Mouse (Mus musculus): Measurements from ENCODE around the gene Ice1. TPM values are rescaled to one million over a fixed set of nuclear protein-coding genes. Genes with fewer than 3 reads are reported as not detected.

Ice1 gene
- polyA plus RNA-seq, 1 experiment from 2014 or later, result 25.2 TPM

DNA sequence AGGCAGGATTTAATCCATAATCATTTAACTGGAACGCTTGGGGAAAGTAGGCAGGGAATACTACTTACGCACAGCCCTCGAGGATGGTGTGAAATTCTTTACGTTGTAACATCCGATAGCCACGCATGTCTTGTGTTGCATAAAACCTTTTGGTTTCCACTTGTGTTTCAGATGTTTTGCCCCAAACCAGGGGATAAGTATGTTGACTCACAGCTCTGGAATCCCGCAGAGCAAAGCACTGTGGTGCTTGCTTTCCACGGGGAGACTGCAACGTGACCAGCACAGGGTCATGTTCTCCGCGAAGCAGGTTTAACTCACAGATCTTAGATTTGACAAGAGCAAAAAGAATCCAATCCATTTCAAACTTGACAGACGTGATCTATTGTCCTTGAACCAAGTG is 18.1 kb upstream of the Ice1 start:
- Histone ChIP-seq H3K4me3 (no peak overlapping the region), H3K4me1 (peaks cover 8% of the 10 kb centered on the region), H3K36me3 (replicated peaks) (no peaks in the 10 kb centered on the region), H3K27ac (replicated peaks) (no peak overlapping the region), H3K27me3 (replicated peaks; ENCODE audit: low read depth, poor library complexity, severe bottlenecking) (no peaks in the 10 kb centered on the region), H3K9me3 (no peaks in the 10 kb centered on the region)
- 86% methylated on average over 12 of the region's 12 CpGs for WGBS
- no peak for DNase-seq (ENCODE audit: low spot score)

- H3K27ac ChIP-seq (replicated peaks), result peak overlapping the region; percentile 51; the same call in 1 of the 2 replicates
- WGBS, result 64% methylated on average over 5 of the region's 5 CpGs
- H3K36me3 ChIP-seq (replicated peaks), result no peaks in the 10 kb centered on the region
- peak; percentile 24 for DNase-seq (ENCODE audit: low spot score)
- H3K4me3 ChIP-seq, result no peak overlapping the region
- H3K27me3 ChIP-seq (replicated peaks; ENCODE audit: low read depth, poor library complexity, severe bottlenecking), result no peaks in the 10 kb centered on the region
- H3K4me1 ChIP-seq, result peaks cover 15% of the 10 kb centered on the region
- H3K9me3 ChIP-seq, result no peaks in the 10 kb centered on the region
Measured at GRCm38 (mm10) chr13:70654091-70654770, 16.8 kb upstream of the Ice1 start.

DNA sequence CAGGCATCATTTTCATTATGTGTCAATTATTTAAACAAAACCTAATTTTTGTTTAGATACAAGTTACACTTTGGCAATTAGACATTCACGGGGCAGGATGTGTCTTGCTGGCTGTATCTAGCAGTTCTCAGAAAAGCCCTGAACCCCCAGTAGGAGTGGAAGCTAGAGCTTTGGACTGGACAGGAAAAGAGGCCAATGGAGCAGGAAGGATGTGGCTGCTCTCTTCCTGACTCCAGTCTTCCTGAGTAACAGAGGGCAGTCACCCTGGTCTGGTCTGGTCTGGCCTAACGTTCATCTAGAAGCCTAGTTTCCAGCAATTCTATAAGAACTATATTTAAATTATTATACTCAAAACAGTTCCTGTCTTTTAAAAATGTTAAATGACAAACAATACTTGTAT is 16.0 kb upstream of the Ice1 start:
- DNase-seq (ENCODE audit: low spot score), result no peak
- no peaks in the 10 kb centered on the region for H3K36me3 ChIP-seq (replicated peaks)
- 77% methylated on average over 2 of the region's 2 CpGs for WGBS
- no peaks in the 10 kb centered on the region for H3K27me3 ChIP-seq (replicated peaks; ENCODE audit: low read depth, poor library complexity, severe bottlenecking)
- H3K4me1 ChIP-seq, result peaks cover 15% of the 10 kb centered on the region
- H3K4me3 ChIP-seq, result no peak overlapping the region
- no peaks in the 10 kb centered on the region for H3K9me3 ChIP-seq
- H3K27ac ChIP-seq (replicated peaks), result no peak overlapping the region

DNA sequence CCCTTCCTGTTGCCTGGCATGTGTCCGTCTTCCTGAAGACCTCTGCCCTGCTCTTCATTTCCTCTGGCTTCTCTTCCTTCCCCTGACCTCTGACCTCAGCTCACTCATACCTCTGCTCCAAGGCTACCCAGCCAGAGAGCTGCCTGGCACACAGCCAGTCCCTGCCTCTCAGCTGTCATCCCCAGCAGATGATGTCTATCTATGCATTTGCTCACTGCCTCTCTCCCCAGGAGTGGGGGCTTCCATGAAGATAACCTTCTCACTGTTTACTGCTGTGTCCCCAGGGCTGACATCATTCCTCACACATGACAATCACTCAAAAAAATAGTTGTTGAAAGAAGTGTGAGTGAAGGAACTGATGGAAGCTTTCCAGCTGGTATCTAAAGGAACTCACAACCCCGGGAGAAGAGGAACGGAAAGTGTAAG is 12.6 kb upstream of the Ice1 start:
- H3K27ac ChIP-seq (replicated peaks), result no peak overlapping the region
- H3K36me3 ChIP-seq (replicated peaks), result no peaks in the 10 kb centered on the region
- WGBS, result 55% methylated on average over 3 of the region's 3 CpGs
- no peak overlapping the region for H3K4me3 ChIP-seq
- no peaks in the 10 kb centered on the region for H3K27me3 ChIP-seq (replicated peaks; ENCODE audit: low read depth, poor library complexity, severe bottlenecking)
- DNase-seq (ENCODE audit: low spot score), result no peak
- H3K4me1 ChIP-seq, result peaks cover 15% of the 10 kb centered on the region
- no peaks in the 10 kb centered on the region for H3K9me3 ChIP-seq

DNA sequence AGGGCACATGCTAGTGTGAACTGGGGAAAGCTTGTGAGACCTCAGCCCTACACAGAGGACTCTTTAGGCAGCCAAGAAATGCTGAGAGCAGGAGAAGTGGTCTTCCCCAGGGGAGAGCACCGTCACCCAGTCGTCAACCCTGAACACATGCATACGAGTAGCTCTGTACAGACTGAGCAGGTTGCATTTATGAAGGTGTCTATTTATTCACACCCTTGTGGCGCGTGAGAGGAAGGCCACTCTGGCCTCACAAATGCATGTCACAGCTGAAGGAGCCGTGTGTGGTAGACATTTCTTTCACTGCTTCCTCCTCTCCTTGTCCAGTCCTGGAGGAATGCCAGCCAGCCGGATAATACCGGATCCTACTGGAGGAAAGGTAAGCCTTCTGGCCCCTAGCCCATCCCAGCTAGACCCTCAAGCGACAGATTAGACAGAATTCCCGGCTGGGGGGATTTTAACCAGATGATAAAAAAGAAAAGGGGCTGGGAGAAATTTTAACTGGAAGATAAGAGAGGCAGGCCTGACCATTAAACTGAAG is 8.6 kb upstream of the Ice1 start:
- DNase-seq (ENCODE audit: low spot score), result no peak

GRCm38 (mm10) chr13:70644083-70644462 is 6.6 kb upstream of the Ice1 start:
- Histone ChIP-seq H3K27ac (replicated peaks) (no peak overlapping the region), H3K27me3 (replicated peaks; ENCODE audit: low read depth, poor library complexity, severe bottlenecking) (no peaks in the 10 kb centered on the region), H3K9me3 (no peaks in the 10 kb centered on the region), H3K36me3 (replicated peaks) (no peaks in the 10 kb centered on the region), H3K4me3 (no peak overlapping the region), H3K4me1 (no peaks in the 10 kb centered on the region)
- WGBS, result 58% methylated on average over 3 of the region's 3 CpGs
- DNase-seq (ENCODE audit: low spot score), result no peak

More for the DNA sequence above, 8.6 kb upstream of the Ice1 start:
- Histone ChIP-seq H3K27ac (replicated peaks) (no peak overlapping the region), H3K9me3 (no peaks in the 10 kb centered on the region), H3K4me3 (no peak overlapping the region), H3K36me3 (replicated peaks) (no peaks in the 10 kb centered on the region), H3K27me3 (replicated peaks; ENCODE audit: low read depth, poor library complexity, severe bottlenecking) (no peaks in the 10 kb centered on the region), H3K4me1 (peaks cover 6% of the 10 kb centered on the region)
- 86% methylated on average over 10 of the region's 10 CpGs for WGBS

DNA sequence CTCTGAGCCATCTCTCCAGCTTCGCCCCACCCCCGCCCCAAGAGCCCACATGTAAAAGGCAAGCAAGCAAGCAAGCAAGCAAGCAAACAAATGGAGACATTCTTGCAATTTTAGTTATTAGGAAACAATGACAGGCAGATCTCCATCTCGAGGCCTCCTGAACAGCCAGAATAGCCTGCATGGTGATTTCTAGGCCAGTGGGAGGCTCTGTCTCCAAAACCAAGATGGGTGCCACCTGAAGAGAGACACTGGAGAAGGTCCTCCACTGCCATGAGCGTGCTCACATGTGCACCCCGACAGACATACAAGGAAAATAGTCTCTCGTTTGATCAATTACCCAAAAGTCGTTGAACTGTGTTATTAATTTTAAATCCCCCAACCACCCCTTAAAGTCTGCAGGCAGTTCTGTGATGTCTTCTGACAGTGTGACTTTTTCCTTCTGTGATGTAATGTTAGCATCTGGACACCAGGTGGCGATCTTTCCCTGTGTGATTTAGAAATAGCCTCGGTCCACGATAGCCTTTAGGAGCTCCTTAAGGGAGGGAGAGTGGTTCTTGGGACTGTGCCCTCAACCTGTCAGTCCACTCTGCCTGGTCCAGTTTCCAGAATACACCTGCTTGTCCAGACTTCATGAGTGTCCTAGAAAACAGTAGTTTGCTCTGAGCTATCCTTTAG is 6.1 kb upstream of the Ice1 start:
- no peaks in the 10 kb centered on the region for H3K36me3 ChIP-seq (replicated peaks)
- no peak overlapping the region for H3K27ac ChIP-seq (replicated peaks)
- WGBS, result 21% methylated on average over 10 of the region's 10 CpGs
- peak; percentile 70 for DNase-seq (ENCODE audit: low spot score)
- no peaks in the 10 kb centered on the region for H3K9me3 ChIP-seq
- peaks cover 2% of the 10 kb centered on the region; the same call in 1 of the 2 replicates for H3K4me1 ChIP-seq
- no peak overlapping the region for H3K4me3 ChIP-seq
- no peaks in the 10 kb centered on the region for H3K27me3 ChIP-seq (replicated peaks; ENCODE audit: low read depth, poor library complexity, severe bottlenecking)

- Histone ChIP-seq H3K4me3 (no peak overlapping the region), H3K27me3 (replicated peaks; ENCODE audit: low read depth, poor library complexity, severe bottlenecking) (no peaks in the 10 kb centered on the region), H3K4me1 (peaks cover 5% of the 10 kb centered on the region), H3K9me3 (no peaks in the 10 kb centered on the region), H3K27ac (replicated peaks) (no peak overlapping the region), H3K36me3 (replicated peaks) (no peaks in the 10 kb centered on the region)
- WGBS, result 81% methylated on average over 4 of the region's 4 CpGs
- no peak for DNase-seq (ENCODE audit: low spot score)
Measured at GRCm38 (mm10) chr13:70641941-70642340, 4.5 kb upstream of the Ice1 start.

DNA sequence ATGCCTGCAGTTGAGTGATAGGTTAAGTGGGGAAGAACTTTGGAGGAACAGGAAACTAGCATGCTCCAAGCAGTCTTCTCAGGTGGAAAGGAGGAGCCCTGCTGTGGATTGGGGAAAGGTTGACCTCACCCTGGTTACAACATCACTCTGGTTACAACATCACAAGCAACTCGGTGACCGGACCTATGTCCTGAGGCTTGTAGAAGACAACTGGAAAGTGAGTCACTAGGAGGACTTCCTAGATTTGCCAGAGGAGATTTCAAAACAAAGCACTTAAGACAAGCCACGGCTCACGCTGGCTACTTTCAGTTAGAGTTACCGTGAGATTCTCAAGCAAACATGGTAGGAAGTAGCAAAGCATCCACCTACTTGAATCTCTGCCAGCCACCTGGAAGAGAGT is 3.9 kb upstream of the Ice1 start:
- H3K4me3 ChIP-seq, result no peak overlapping the region

GRCm38 (mm10) chr13:70639639-70640038 is 2.2 kb upstream of the Ice1 start:
- WGBS, result 68% methylated on average over 3 of the region's 3 CpGs
- Histone ChIP-seq H3K4me1 (peaks cover 23% of the 10 kb centered on the region), H3K9me3 (no peaks in the 10 kb centered on the region), H3K36me3 (replicated peaks) (no peaks in the 10 kb centered on the region), H3K27ac (replicated peaks) (no peak overlapping the region), H3K4me3 (no peak overlapping the region), H3K27me3 (replicated peaks; ENCODE audit: low read depth, poor library complexity, severe bottlenecking) (no peaks in the 10 kb centered on the region)
- no peak for DNase-seq (ENCODE audit: low spot score)

More for the DNA sequence above, 3.9 kb upstream of the Ice1 start:
- H3K36me3 ChIP-seq (replicated peaks), result no peaks in the 10 kb centered on the region
- no peak overlapping the region for H3K27ac ChIP-seq (replicated peaks)
- no peak for DNase-seq (ENCODE audit: low spot score)
- H3K9me3 ChIP-seq, result no peaks in the 10 kb centered on the region
- H3K27me3 ChIP-seq (replicated peaks; ENCODE audit: low read depth, poor library complexity, severe bottlenecking), result no peaks in the 10 kb centered on the region
- H3K4me1 ChIP-seq, result peaks cover 10% of the 10 kb centered on the region
- 83% methylated on average over 5 of the region's 5 CpGs for WGBS

- under 1% methylated on average over 42 of the region's 42 CpGs for WGBS
Measured at GRCm38 (mm10) chr13:70637662-70638291, 343 bp upstream of the Ice1 start.

DNA sequence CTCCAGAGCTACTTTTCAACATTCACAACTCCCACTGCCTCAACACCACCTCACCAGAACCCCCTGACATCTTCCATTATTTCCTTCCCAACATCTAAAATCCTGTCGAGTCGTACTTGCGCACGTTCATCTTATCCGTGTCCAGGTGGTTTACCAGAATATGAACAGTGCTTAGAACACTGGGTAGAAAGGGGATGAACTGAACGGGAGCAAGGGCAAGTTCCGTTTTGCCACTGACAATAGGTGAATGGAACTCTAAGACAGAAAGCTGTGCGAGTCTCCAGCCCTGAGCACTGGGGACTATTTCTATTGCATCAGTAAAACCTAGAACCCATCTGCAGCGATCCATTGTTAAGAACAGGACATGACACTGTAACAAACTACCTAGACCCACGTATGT is 728 bp downstream of the Ice1 start:
- H3K4me3 ChIP-seq, result peak overlapping the region; percentile 80
- peaks cover 23% of the 10 kb centered on the region for H3K4me1 ChIP-seq
- H3K27ac ChIP-seq (replicated peaks), result peak overlapping the region; percentile 96
- no peaks in the 10 kb centered on the region for H3K9me3 ChIP-seq
- H3K27me3 ChIP-seq (replicated peaks; ENCODE audit: low read depth, poor library complexity, severe bottlenecking), result no peaks in the 10 kb centered on the region
- H3K36me3 ChIP-seq (replicated peaks), result no peaks in the 10 kb centered on the region
- WGBS, result 32% methylated on average over 10 of the region's 10 CpGs
- no peak for DNase-seq (ENCODE audit: low spot score)

More at GRCm38 (mm10) chr13:70637662-70638291, 343 bp upstream of the Ice1 start:
- H3K27ac ChIP-seq (replicated peaks), result peak overlapping the region; percentile 96
- peaks cover 23% of the 10 kb centered on the region for H3K4me1 ChIP-seq
- H3K27me3 ChIP-seq (replicated peaks; ENCODE audit: low read depth, poor library complexity, severe bottlenecking), result no peaks in the 10 kb centered on the region
- no peaks in the 10 kb centered on the region for H3K9me3 ChIP-seq
- no peaks in the 10 kb centered on the region for H3K36me3 ChIP-seq (replicated peaks)
- peak; percentile 94 for DNase-seq (ENCODE audit: low spot score)
- H3K4me3 ChIP-seq, result peak overlapping the region; percentile 80

Measured in embryonic facial prominence, embryonic 10.5 days (tissue).